Mouse (Mus musculus): ENCODE data around the gene Kcnk10. TPM values are rescaled to one million over a fixed set of nuclear protein-coding genes. Genes with fewer than 3 reads are reported as not detected.

Gene Kcnk10
- total and polyA plus RNA-seq, 2 experiments from 2014 or later, result 31.5 to 39.9 TPM

DNA sequence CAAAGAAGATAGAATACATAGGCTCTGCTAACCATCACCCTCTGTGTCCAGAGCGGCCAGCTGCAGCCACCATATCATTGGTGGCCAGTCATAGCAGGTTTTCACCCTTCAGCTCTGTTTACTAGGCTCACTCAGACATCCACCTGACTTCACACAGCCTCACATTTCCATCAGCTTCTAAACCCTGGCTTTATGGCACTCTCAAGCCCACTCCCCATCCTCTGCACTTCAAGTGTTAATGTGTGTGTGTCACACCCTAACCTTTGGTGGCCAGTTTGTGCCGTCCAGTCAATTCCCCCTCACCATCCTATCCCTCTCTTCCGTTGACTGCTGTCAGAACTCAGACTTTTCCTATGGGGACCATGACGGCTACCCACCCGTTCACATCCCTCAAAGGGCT, 184.0 kb downstream of the Kcnk10 start:
- H3K9me3 ChIP-seq (ENCODE audit: low read length), result no peaks in the 10 kb centered on the region
- ATAC-seq (no peak), DNase-seq (ENCODE audit: low spot score) (no peak)
- H3K4me3 ChIP-seq (ENCODE audit: low read length), result no peak overlapping the region
- H3K36me3 ChIP-seq (ENCODE audit: insufficient read depth, low read length), result no peaks in the 10 kb centered on the region
- no peaks in the 10 kb centered on the region for H3K27me3 ChIP-seq (ENCODE audit: insufficient read depth, low read length)
- H3K4me1 ChIP-seq (ENCODE audit: insufficient read depth, low read length), result no peaks in the 10 kb centered on the region
- 94% methylated on average over 5 of the region's 5 CpGs for WGBS
- TF ChIP-seq CTCF (IDR thresholded peaks at IDR 0.05; ENCODE audit: low read depth), result no peak
- no peak overlapping the region for H3K9ac ChIP-seq (replicated peaks; ENCODE audit: low read length)
- no peak overlapping the region for H3K4me2 ChIP-seq (ENCODE audit: low read depth, low read length)
- H3K27ac ChIP-seq, result no peak overlapping the region

DNA sequence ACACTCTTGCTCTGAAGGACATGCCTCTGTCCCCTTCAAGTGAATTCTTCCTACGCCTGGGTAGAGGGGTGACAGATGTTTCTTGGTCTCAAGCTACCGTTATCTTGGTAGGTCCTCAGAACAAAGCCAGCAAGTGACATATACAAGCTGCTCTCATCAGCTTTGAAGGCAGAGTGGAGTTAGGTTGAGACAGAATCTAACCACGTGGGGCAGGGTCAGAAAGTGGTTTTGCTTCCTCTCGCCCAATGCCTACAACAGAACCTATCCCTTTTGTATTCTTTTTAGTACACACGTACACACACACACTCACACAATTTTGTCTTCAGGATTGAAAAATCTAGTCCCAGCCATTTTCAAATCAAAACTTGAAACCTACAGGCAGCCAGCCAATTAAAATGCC, 186.8 kb downstream of the Kcnk10 start:
- WGBS, result 82% methylated on average over 5 of the region's 5 CpGs
- ATAC-seq, result no peak
- Histone ChIP-seq H3K27me3 (ENCODE audit: insufficient read depth, low read length) (no peaks in the 10 kb centered on the region), H3K36me3 (ENCODE audit: insufficient read depth, low read length) (no peaks in the 10 kb centered on the region), H3K4me1 (ENCODE audit: insufficient read depth, low read length) (no peaks in the 10 kb centered on the region), H3K27ac (no peak overlapping the region), H3K4me2 (ENCODE audit: low read depth, low read length) (no peak overlapping the region), H3K9ac (replicated peaks; ENCODE audit: low read length) (no peak overlapping the region), H3K9me3 (ENCODE audit: low read length) (no peaks in the 10 kb centered on the region), H3K4me3 (ENCODE audit: low read length) (no peak overlapping the region)
- TF ChIP-seq CTCF (IDR thresholded peaks at IDR 0.05; ENCODE audit: low read depth), result no peak
- DNase-seq (ENCODE audit: low spot score), result no peak

DNA sequence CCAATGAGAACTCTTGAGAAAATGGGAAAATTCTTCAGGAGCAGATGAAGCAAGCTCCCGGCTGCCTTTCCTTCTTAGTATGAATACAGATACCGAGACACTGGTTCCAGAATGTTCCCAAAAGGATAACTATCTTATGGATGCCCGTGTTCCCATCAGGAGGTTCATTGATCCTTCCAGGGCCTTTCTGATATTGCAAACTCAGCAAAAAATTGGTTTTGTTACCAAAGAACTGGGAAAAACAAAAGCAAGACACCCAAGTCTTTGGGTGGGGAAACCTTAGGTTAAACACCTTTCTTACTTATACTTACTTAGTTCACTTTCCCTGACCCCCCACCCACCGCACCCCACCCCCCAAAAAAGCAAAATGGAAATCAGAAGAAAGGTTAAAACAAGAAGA, 188.5 kb downstream of the Kcnk10 start:
- whole genome bisulfite sequencing, result 92% methylated on average over 4 of the region's 4 CpGs
- Histone ChIP-seq H3K36me3 (ENCODE audit: insufficient read depth, low read length) (no peaks in the 10 kb centered on the region), H3K27ac (no peak overlapping the region), H3K4me3 (ENCODE audit: low read length) (no peak overlapping the region), H3K4me2 (ENCODE audit: low read depth, low read length) (no peak overlapping the region), H3K9me3 (ENCODE audit: low read length) (no peaks in the 10 kb centered on the region), H3K27me3 (ENCODE audit: insufficient read depth, low read length) (no peaks in the 10 kb centered on the region), H3K9ac (replicated peaks; ENCODE audit: low read length) (no peak overlapping the region), H3K4me1 (ENCODE audit: insufficient read depth, low read length) (no peaks in the 10 kb centered on the region)
- no peak for DNase-seq (ENCODE audit: low spot score)
- TF ChIP-seq CTCF (IDR thresholded peaks at IDR 0.05; ENCODE audit: low read depth), result no peak
- ATAC-seq, result no peak

Other genes starting within 250 kb of the Kcnk10 start
- gene Spata7, start 49.8 kb upstream of the Kcnk10 start, total RNA-seq (2014; rRNA removed), result 28.7 and 34.0 TPM in 2 replicates
- gene Spata7, start 49.8 kb upstream of the Kcnk10 start, polyA plus RNA-seq (2015; fragmentation: Nextera tagmentation; extraction: Ambion mirVana), result 35.0 and 37.7 TPM in 2 replicates
- 3.7 and 6.0 TPM in 2 replicates for gene Ptpn21, start 159.1 kb upstream of the Kcnk10 start, total RNA-seq (2014; rRNA removed)
- 2.5 and 2.7 TPM in 2 replicates for gene Ptpn21, start 159.1 kb upstream of the Kcnk10 start, polyA plus RNA-seq (2015; fragmentation: Nextera tagmentation; extraction: Ambion mirVana)
- 84.1 and 102 TPM in 2 replicates for gene Zc3h14, start 168.7 kb upstream of the Kcnk10 start, total RNA-seq (2014; rRNA removed)
- 100.0 and 101 TPM in 2 replicates for gene Zc3h14, start 168.7 kb upstream of the Kcnk10 start, polyA plus RNA-seq (2015; fragmentation: Nextera tagmentation; extraction: Ambion mirVana)